In genomic region chr14:107068592-107068991, GRCm38 (mm10) we compare ENCODE assay signal across 34 mouse cellular contexts.
"Had no signal": no experiment of that assay in that cellular context is flagged by ENCODE, and none has a peak within 500 bp of the region (broad histone marks: within the 10 kb centered on the region; RNA-seq: fewer than 3 reads in every experiment).

No protein-coding gene starts in this region.

- H3K27me3 ChIP-seq: heart, embryonic 12.5 days; heart, embryonic 13.5 days; heart, embryonic 15.5 days; hindbrain, embryonic 12.5 days; hindbrain, embryonic 13.5 days; hindbrain, embryonic 15.5 days; intestine, embryonic 15.5 days; kidney, embryonic 15.5 days had no signal

- H3K27ac ChIP-seq: heart, embryonic 13.5 days; heart, embryonic 15.5 days; hindbrain, embryonic 10.5 days; hindbrain, embryonic 12.5 days; hindbrain, embryonic 13.5 days; hindbrain, embryonic 14.5 days; hindbrain, embryonic 15.5 days; hindbrain, postnatal 0 days; intestine, embryonic 15.5 days; kidney, embryonic 15.5 days; kidney, postnatal 0 days; layer of hippocampus, adult 2 months; left cerebral cortex, adult 2 months had no signal

- H3K9ac ChIP-seq: heart, embryonic 12.5 days; heart, embryonic 13.5 days; heart, embryonic 15.5 days; hindbrain, embryonic 12.5 days; hindbrain, embryonic 13.5 days; hindbrain, embryonic 14.5 days; hindbrain, embryonic 15.5 days; intestine, embryonic 15.5 days; kidney, embryonic 15.5 days had no signal

- H3K4me2 ChIP-seq: heart, embryonic 12.5 days; heart, embryonic 13.5 days; heart, embryonic 15.5 days; hindbrain, embryonic 12.5 days; hindbrain, embryonic 13.5 days; hindbrain, embryonic 14.5 days; hindbrain, embryonic 15.5 days; intestine, embryonic 15.5 days; kidney, embryonic 15.5 days had no signal

- H3K36me3 ChIP-seq: heart, embryonic 12.5 days; heart, embryonic 13.5 days; heart, embryonic 15.5 days; hindbrain, embryonic 10.5 days; hindbrain, embryonic 12.5 days; hindbrain, embryonic 13.5 days; hindbrain, embryonic 15.5 days; intestine, embryonic 15.5 days; kidney, embryonic 15.5 days had no signal

- DNase-seq: heart, postnatal 10 days; heart, postnatal 14 days; heart, postnatal 36 days; heart, postnatal 4 days; kidney, adult 11 months; kidney, adult 18-20 months; kidney, adult 2 months; kidney, adult 8-10 months; kidney, adult 9 months; kidney, postnatal 10 days; kidney, postnatal 14 days; kidney, postnatal 25 days; kidney, postnatal 36 days; kidney, postnatal 4 days; layer of hippocampus, adult 9-11 months; layer of hippocampus, postnatal 36 days had no signal

- H3K4me3 ChIP-seq: heart, embryonic 12.5 days; heart, embryonic 13.5 days; heart, embryonic 15.5 days; hindbrain, embryonic 10.5 days; hindbrain, embryonic 12.5 days; hindbrain, embryonic 13.5 days; hindbrain, embryonic 15.5 days; intestine, embryonic 15.5 days; kidney, embryonic 15.5 days; layer of hippocampus, adult 2 months; left cerebral cortex, adult 2 months had no signal

- ATAC-seq: hindbrain, embryonic 16.5 days; hindbrain, postnatal 0 days; inflammation-experienced regulatory T-cells, adult 6 months; intestine, embryonic 15.5 days; intestine, embryonic 16.5 days; intestine, postnatal 0 days had no signal

- H3K9me3 ChIP-seq: heart, embryonic 12.5 days; heart, embryonic 13.5 days; heart, embryonic 15.5 days; hindbrain, embryonic 10.5 days; hindbrain, embryonic 12.5 days; hindbrain, embryonic 13.5 days; hindbrain, embryonic 15.5 days; intestine, embryonic 15.5 days; kidney, embryonic 15.5 days had no signal

- H3K4me1 ChIP-seq: heart, embryonic 12.5 days; heart, embryonic 13.5 days; heart, embryonic 15.5 days; hindbrain, embryonic 10.5 days; hindbrain, embryonic 12.5 days; hindbrain, embryonic 13.5 days; hindbrain, embryonic 15.5 days; intestine, embryonic 15.5 days; kidney, embryonic 15.5 days had no signal
